Mouse (Mus musculus) lung, postnatal 0 days (tissue): ENCODE data around the gene Tgif1. TPM values are rescaled to one million over a fixed set of nuclear protein-coding genes. Genes with fewer than 3 reads are reported as not detected.

Experiments used
- ATAC-seq: fragments of 200-750 bp; cut with Nextera tagmentation; 2 replicates; pipeline ENCODE4 v1.8.0; 2017; ENCODE audit warnings: moderate library complexity
- DNase-seq: peaks from one replicate; pipeline ENCODE4 v3.0.0-alpha.2; 2016; ENCODE audit warnings: low spot score
- H3K27ac ChIP-seq: fragments of 300-500 bp; sonication (generic); 2 replicates; pipeline ENCODE4 v1.5.1; 2014; ENCODE audit warnings: antibody characterized with exemption, mild to moderate bottlenecking, low read length, mixed read lengths
- H3K27me3 ChIP-seq: fragments of 300-500 bp; sonication (generic); replicated peaks from 2 replicates; pipeline ENCODE4 v1.6.1; 2014; ENCODE audit warnings: low read length, mixed read lengths; ENCODE audit not compliant: insufficient read depth
- H3K36me3 ChIP-seq: fragments of 300-500 bp; sonication (generic); 2 replicates; pipeline ENCODE4 v1.6.1; 2014; ENCODE audit warnings: low read length, mixed read lengths; ENCODE audit not compliant: insufficient read depth
- H3K4me1 ChIP-seq: fragments of 300-500 bp; sonication (generic); 2 replicates; pipeline ENCODE4 v1.6.1; 2014; ENCODE audit warnings: antibody characterized with exemption, low read depth, low read length, mixed read lengths; ENCODE audit not compliant: insufficient read depth
- H3K4me2 ChIP-seq: fragments of 300-500 bp; sonication (generic); replicated peaks from 2 replicates; pipeline ENCODE4 v1.6.1; 2014; ENCODE audit warnings: low read depth, mild to moderate bottlenecking, low read length, moderate library complexity, mixed read lengths
- H3K4me3 ChIP-seq: fragments of 300-500 bp; sonication (generic); 2 replicates; pipeline ENCODE4 v1.5.1; 2014; ENCODE audit warnings: low read depth, low read length
- H3K9ac ChIP-seq: fragments of 300-500 bp; sonication (generic); replicated peaks from 2 replicates; pipeline ENCODE4 v1.6.1; 2014; ENCODE audit warnings: low read depth, mild to moderate bottlenecking
- H3K9me3 ChIP-seq: fragments of 300-500 bp; sonication (generic); 2 replicates; pipeline ENCODE4 v1.6.1; 2016; ENCODE audit warnings: low read length, mixed read lengths
- CTCF ChIP-seq: IDR thresholded peaks from 2 replicates; pipeline ENCODE4 v1.5.1; 2016; ENCODE audit warnings: antibody characterized with exemption, mild to moderate bottlenecking
- EP300 ChIP-seq: IDR thresholded peaks from 2 replicates; pipeline ENCODE4 v1.6.1; 2016; ENCODE audit warnings: antibody characterized with exemption, mild to moderate bottlenecking, control low read depth
- WGBS: fragments of 180-500 bp; shearing (Covaris S2); extraction: QIAGEN DNeasy Blood & Tissue Kit; methylation state at CpG from one replicate; pipeline ENCODE4 v1.1.7; 2014; 5-methylcytosine and 5-hydroxymethylcytosine counted together
- polyA plus RNA-seq: library from polyadenylated mRNA; unstranded; fragments of >200 nt; fragmentation: Nextera tagmentation; extraction: Ambion mirVana; gene quantifications from 2 replicates; pipeline ENCODE4 v1.2.1, GENCODE M21; 2015

The Tgif1 gene
- polyA plus RNA-seq: 45.2 and 46.8 TPM in 2 replicates

- DNase-seq (peak; percentile 74), ATAC-seq (peak; percentile 23)
- Histone ChIP-seq H3K9me3 (no peaks in the 10 kb centered on the region), H3K36me3 (no peaks in the 10 kb centered on the region), H3K4me1 (no peaks in the 10 kb centered on the region), H3K27me3 (no peaks in the 10 kb centered on the region), H3K4me3 (peak within 1 kb of the TSS; percentile 62), H3K9ac (peak within 1 kb of the TSS; percentile 89), H3K4me2 (peak within 1 kb of the TSS; percentile 94), H3K27ac (peak within 1 kb of the TSS; percentile 98)
- TF ChIP-seq CTCF (no peak; the same call in 1 of the 2 replicates), EP300 (no peak)
- 0% methylated on average over 29 of the region's 29 CpGs for WGBS
Observed at GRCm38 (mm10) chr17:70853436-70853905, at the start of gene Tgif1. Gene Tgif1, minus strand, starts transcription at chr17:70853546.

GRCm38 (mm10) chr17:70900660-70901059 lies 47.3 kb upstream of the Tgif1 start:
- Histone ChIP-seq H3K4me1 (no peaks in the 10 kb centered on the region), H3K36me3 (no peaks in the 10 kb centered on the region), H3K4me3 (no peak overlapping the region), H3K9ac (no peak overlapping the region), H3K27me3 (no peaks in the 10 kb centered on the region), H3K9me3 (no peaks in the 10 kb centered on the region), H3K4me2 (no peak overlapping the region), H3K27ac (no peak overlapping the region)
- DNase-seq (no peak), ATAC-seq (no peak)
- 72% methylated on average over 10 of the region's 10 CpGs for WGBS
- no peak for TF ChIP-seq CTCF
- TF ChIP-seq EP300: no peak

- ATAC-seq (no peak), DNase-seq (no peak)
- Histone ChIP-seq H3K27ac (no peak overlapping the region), H3K36me3 (no peaks in the 10 kb centered on the region), H3K4me1 (no peaks in the 10 kb centered on the region), H3K9me3 (no peaks in the 10 kb centered on the region), H3K4me2 (no peak overlapping the region), H3K4me3 (no peak overlapping the region), H3K9ac (no peak overlapping the region), H3K27me3 (no peaks in the 10 kb centered on the region)
- 85% methylated on average over 6 of the region's 6 CpGs for WGBS
- TF ChIP-seq CTCF (no peak), EP300 (no peak)
Observed at GRCm38 (mm10) chr17:70899642-70900041, 46.3 kb upstream of the Tgif1 start.

GRCm38 (mm10) chr17:70894867-70895266 lies 41.5 kb upstream of the Tgif1 start:
- Histone ChIP-seq H3K4me2 (no peak overlapping the region), H3K9ac (no peak overlapping the region), H3K9me3 (no peaks in the 10 kb centered on the region), H3K27ac (no peak overlapping the region), H3K27me3 (no peaks in the 10 kb centered on the region), H3K4me1 (no peaks in the 10 kb centered on the region), H3K4me3 (no peak overlapping the region), H3K36me3 (no peaks in the 10 kb centered on the region)
- no peak for DNase-seq
- ATAC-seq: no peak
- TF ChIP-seq CTCF (no peak), EP300 (no peak)
- 90% methylated on average over 9 of the region's 9 CpGs for WGBS

- Histone ChIP-seq H3K4me1 (no peaks in the 10 kb centered on the region), H3K27me3 (no peaks in the 10 kb centered on the region), H3K36me3 (no peaks in the 10 kb centered on the region), H3K4me2 (no peak overlapping the region), H3K27ac (no peak overlapping the region), H3K9me3 (no peaks in the 10 kb centered on the region), H3K9ac (no peak overlapping the region), H3K4me3 (no peak overlapping the region)
- TF ChIP-seq CTCF (no peak), EP300 (no peak)
- DNase-seq: no peak
- no peak for ATAC-seq
- 58% methylated on average over 5 of the region's 5 CpGs for WGBS
Observed at GRCm38 (mm10) chr17:70893151-70893550, 39.8 kb upstream of the Tgif1 start.

DNA sequence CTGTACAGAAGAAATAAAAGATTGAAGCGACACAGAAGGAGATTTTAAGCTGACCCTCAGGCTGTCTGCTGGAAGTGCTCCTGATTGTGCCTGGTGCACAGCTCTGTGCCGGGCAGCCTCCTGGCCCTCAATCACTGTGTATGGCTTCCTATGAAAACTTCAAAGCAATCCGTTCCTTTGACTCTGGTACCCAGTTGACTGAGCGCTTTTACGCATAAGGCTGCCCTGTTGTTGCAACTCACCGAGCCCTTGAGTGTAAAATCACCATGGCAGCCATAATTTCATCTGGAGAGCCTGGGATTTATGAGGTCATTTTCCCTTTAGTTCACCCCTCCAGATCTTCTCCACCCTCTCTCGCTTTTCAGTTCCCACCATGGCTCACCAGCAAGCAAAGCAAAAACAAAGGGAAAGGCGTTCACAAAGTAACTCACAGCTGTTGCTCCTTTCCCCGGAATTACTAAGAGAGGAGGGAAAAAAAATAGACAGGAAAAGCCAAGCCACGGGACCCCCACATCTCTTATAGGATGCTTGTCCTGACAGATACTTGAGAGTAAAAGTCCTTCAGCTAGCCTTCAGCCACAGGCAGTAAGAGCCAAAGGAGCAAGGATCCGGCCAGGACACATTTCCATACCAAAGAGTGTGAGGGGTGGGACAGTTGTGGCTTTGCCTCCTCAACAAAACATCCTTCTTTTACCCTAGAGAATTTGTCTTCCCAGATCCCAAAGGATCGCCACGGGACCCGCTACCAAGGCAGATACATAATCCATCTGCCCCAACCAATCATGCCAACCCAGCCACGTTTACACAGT lies 39.1 kb upstream of the Tgif1 start:
- Histone ChIP-seq H3K4me3 (no peak overlapping the region), H3K4me1 (no peaks in the 10 kb centered on the region), H3K27ac (no peak overlapping the region), H3K27me3 (no peaks in the 10 kb centered on the region), H3K36me3 (no peaks in the 10 kb centered on the region), H3K9me3 (no peaks in the 10 kb centered on the region), H3K9ac (no peak overlapping the region), H3K4me2 (no peak overlapping the region)
- DNase-seq: no peak
- TF ChIP-seq EP300 (no peak), CTCF (no peak)
- no peak for ATAC-seq
- 45% methylated on average over 15 of the region's 15 CpGs for WGBS
